Mouse (Mus musculus) midbrain, embryonic 11.5 days (tissue): Measurements from ENCODE around the gene Sergef. TPM values are rescaled to one million over a fixed set of nuclear protein-coding genes. Genes with fewer than 3 reads are reported as not detected.

Source experiments
- ATAC-seq: fragments of 200-750 bp; cut with Nextera tagmentation; 2 replicates; pipeline ENCODE4 v1.8.0; 2017; ENCODE audit warnings: moderate TSS enrichment, moderate library complexity; ENCODE audit not compliant: low FRiP score
- DNase-seq: peaks from one replicate; pipeline ENCODE4 v3.0.0; 2015; ENCODE audit warnings: low spot score; ENCODE audit errors: missing footprints
- H3K27ac ChIP-seq: fragments of 300-500 bp; sonication (generic); 2 replicates; pipeline ENCODE4 v1.5.1; 2014; ENCODE audit warnings: low read depth, low read length
- H3K27me3 ChIP-seq: fragments of 300-500 bp; sonication (generic); 2 replicates; pipeline ENCODE4 v1.6.1; 2014; ENCODE audit warnings: mild to moderate bottlenecking, low read length, moderate library complexity, mixed read lengths; ENCODE audit not compliant: control insufficient read depth, insufficient read depth
- H3K36me3 ChIP-seq: fragments of 300-500 bp; sonication (generic); 2 replicates; pipeline ENCODE4 v1.6.1; 2014; ENCODE audit warnings: mild to moderate bottlenecking, low read length, moderate library complexity, mixed read lengths; ENCODE audit not compliant: control insufficient read depth, insufficient read depth
- H3K4me1 ChIP-seq: fragments of 300-500 bp; sonication (generic); 2 replicates; pipeline ENCODE4 v1.6.1; 2014; ENCODE audit warnings: low read length; ENCODE audit not compliant: control insufficient read depth, insufficient read depth
- H3K4me2 ChIP-seq: fragments of 300-500 bp; sonication (generic); 2 replicates; pipeline ENCODE4 v1.6.1; 2014; ENCODE audit warnings: mild to moderate bottlenecking, moderate library complexity
- H3K4me3 ChIP-seq: fragments of 300-500 bp; sonication (generic); 2 replicates; pipeline ENCODE4 v1.5.1; 2014; ENCODE audit warnings: low read depth, low read length
- H3K9ac ChIP-seq: fragments of 300-500 bp; sonication (generic); 2 replicates; pipeline ENCODE4 v1.6.1; 2014; ENCODE audit warnings: low read length
- H3K9me3 ChIP-seq: fragments of 300-500 bp; sonication (generic); 2 replicates; pipeline ENCODE4 v1.6.1; 2016; ENCODE audit warnings: low read length; ENCODE audit not compliant: control insufficient read depth
- WGBS: fragments of 180-500 bp; shearing (Covaris S2); extraction: QIAGEN DNeasy Blood & Tissue Kit; methylation state at CpG from one replicate; pipeline ENCODE4 v1.1.7; 2014; 5-methylcytosine and 5-hydroxymethylcytosine counted together
- polyA plus RNA-seq: library from polyadenylated mRNA; unstranded; fragments of >200 nt; fragmentation: Nextera tagmentation; extraction: Ambion mirVana; gene quantifications from 2 replicates; pipeline ENCODE4 v1.2.1, GENCODE M21; 2014

The Sergef gene
- polyA plus RNA-seq, 1 experiment from 2014 or later: 15.7 TPM

DNA sequence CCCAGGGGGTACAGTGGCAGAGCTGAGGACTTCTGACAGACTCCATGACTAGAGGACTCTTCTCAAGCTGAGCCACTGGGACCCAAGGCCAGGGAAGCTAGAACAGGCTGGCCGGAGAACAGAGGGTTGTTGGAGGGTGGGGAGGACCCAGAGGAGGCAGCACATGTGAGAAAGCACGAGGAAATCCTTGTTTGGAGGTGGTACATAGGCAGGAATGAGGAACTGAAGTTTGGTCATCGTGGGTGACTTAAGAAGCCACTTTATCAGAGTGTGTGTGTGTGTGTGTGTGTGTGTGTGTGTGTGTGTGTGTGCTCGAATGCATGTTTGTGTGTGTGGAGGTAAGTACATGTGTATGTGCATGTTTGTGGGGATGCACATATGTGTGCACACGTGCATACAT lies 108.3 kb downstream of the Sergef start:
- Histone ChIP-seq H3K36me3 (no peaks in the 10 kb centered on the region), H3K4me1 (peaks cover 4% of the 10 kb centered on the region), H3K9me3 (no peaks in the 10 kb centered on the region), H3K4me3 (no peak overlapping the region), H3K9ac (no peak overlapping the region), H3K4me2 (no peak overlapping the region), H3K27me3 (no peaks in the 10 kb centered on the region), H3K27ac (no peak overlapping the region)
- no peak for DNase-seq
- 82% methylated on average over 5 of the region's 5 CpGs for WGBS
- ATAC-seq: no peak

DNA sequence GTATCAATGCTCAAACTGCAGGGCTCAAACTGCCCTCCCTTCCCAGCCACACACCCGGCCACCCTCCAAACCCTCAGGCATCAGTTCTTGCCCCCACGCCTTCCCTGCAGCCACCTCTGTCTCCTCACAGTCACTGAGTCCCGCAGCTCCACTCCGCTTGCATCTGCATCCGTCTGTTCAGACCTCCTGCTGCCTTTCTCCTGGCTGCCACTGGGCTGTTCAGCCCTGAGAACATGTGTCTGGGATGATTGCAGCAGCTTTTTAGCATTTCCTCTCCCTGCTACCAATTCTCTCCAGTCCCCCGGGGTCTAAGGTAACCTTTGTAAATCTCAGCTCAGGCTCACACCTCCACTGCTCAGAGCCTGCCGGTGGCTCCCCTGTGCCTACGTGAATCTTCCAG lies 109.7 kb downstream of the Sergef start:
- peak; percentile 70 for DNase-seq
- WGBS: 57% methylated on average over 8 of the region's 8 CpGs
- H3K27ac ChIP-seq: no peak overlapping the region
- no peak overlapping the region for H3K9ac ChIP-seq
- H3K27me3 ChIP-seq: no peaks in the 10 kb centered on the region
- ATAC-seq: no peak
- H3K4me3 ChIP-seq: no peak overlapping the region
- no peak overlapping the region for H3K4me2 ChIP-seq
- no peaks in the 10 kb centered on the region for H3K9me3 ChIP-seq
- no peaks in the 10 kb centered on the region for H3K4me1 ChIP-seq
- H3K36me3 ChIP-seq: no peaks in the 10 kb centered on the region

DNA sequence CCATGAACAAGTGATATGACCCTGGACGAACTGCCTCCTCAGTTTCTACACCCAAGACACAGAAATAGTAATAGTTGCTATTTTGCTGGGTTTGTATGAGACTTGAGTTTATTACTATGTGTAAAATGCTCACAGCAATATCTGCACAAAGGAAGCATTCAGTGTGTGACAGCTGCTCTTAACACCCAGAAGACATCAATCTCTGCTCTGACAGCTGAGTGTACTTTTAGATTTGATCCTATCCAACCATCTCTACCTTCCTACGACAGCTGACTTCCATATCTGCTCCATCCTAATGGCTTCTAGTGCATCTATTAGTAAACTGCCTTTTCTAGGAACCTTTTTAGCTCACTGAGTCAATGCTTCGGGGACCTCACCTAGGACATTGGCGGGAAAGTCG lies 110.3 kb downstream of the Sergef start:
- H3K27ac ChIP-seq: no peak overlapping the region
- DNase-seq (peak; percentile 12), ATAC-seq (no peak)
- no peaks in the 10 kb centered on the region for H3K36me3 ChIP-seq
- no peak overlapping the region for H3K9ac ChIP-seq
- no peaks in the 10 kb centered on the region for H3K9me3 ChIP-seq
- no peaks in the 10 kb centered on the region for H3K4me1 ChIP-seq
- no peak overlapping the region for H3K4me3 ChIP-seq
- no peaks in the 10 kb centered on the region for H3K27me3 ChIP-seq
- H3K4me2 ChIP-seq: no peak overlapping the region
- WGBS: 89% methylated on average over 5 of the region's 5 CpGs

DNA sequence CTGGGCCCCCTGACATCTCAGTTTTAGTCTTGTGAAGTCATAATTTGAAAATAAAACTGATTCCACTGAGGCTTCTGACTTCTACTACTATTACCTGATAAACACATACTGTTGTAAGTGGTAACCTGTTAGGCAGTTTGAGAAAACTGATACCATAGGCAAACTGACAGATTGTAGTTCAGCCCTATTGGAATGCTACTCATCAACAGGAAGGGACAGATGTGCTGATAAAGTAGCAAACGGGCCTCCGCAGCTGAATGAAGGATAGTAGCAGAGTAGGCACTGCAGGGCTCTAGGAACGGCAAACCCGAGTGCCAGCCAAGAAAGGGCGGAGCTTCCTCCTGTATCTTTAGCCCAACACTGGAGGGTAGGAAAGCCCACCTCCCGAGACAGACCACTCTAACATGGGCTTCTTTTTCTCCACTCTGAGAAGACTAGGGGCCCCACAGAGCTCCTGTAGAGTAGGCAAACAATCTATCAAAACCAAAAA lies 112.9 kb downstream of the Sergef start:
- no peak overlapping the region for H3K4me2 ChIP-seq
- ATAC-seq (no peak), DNase-seq (peak; percentile 35)
- H3K27ac ChIP-seq: no peak overlapping the region
- 82% methylated on average over 6 of the region's 6 CpGs for WGBS
- no peaks in the 10 kb centered on the region for H3K36me3 ChIP-seq
- no peak overlapping the region for H3K4me3 ChIP-seq
- H3K9ac ChIP-seq: no peak overlapping the region
- no peaks in the 10 kb centered on the region for H3K27me3 ChIP-seq
- no peaks in the 10 kb centered on the region for H3K9me3 ChIP-seq
- H3K4me1 ChIP-seq: no peaks in the 10 kb centered on the region

DNA sequence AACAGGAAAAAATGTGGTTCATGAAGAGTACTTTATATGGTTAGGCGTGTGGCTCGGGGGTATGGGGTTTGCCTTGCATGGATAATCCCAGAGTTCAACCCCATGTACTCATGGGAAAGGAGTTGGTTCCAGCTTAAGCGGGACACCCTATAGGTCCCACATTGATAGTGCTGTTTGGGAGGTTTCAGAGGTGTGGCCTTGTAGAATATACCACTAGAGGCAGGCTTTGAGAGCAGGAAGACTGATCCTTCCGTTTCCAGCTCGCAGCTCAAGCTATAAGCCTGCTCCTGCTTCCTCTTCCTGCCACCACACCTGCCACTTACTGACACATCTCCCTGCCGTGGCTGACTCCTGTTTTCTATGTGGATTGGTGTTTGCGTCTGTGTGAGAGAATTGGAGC lies 116.4 kb downstream of the Sergef start:
- H3K4me3 ChIP-seq: no peak overlapping the region
- no peak overlapping the region for H3K4me2 ChIP-seq
- ATAC-seq (no peak), DNase-seq (peak; percentile 56)
- no peak overlapping the region for H3K27ac ChIP-seq
- no peaks in the 10 kb centered on the region for H3K9me3 ChIP-seq
- no peaks in the 10 kb centered on the region for H3K36me3 ChIP-seq
- H3K9ac ChIP-seq: no peak overlapping the region
- H3K4me1 ChIP-seq: no peaks in the 10 kb centered on the region
- WGBS: 91% methylated on average over 7 of the region's 7 CpGs
- H3K27me3 ChIP-seq: no peaks in the 10 kb centered on the region

DNA sequence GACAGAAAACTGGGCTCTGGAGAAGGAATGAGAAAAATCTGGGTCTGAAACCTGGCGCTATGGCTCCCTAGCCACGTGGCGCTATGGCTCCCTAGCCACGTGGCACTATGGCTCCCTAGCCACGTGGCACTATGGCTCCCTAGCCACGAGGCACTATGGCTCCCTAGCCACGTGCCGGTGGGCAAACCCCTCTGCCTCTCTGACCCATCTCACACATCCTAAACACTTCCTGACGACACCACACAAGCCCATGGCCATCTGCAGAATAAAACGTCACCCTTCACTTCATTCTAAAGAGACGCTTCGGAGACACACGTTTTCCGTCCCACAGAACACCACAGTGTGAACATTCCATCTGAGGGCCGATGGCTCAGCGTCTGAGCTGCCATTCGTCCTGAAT lies 117.8 kb downstream of the Sergef start:
- H3K4me1 ChIP-seq: no peaks in the 10 kb centered on the region
- WGBS: 95% methylated on average over 17 of the region's 17 CpGs
- ATAC-seq: no peak
- H3K4me2 ChIP-seq: no peak overlapping the region
- no peaks in the 10 kb centered on the region for H3K9me3 ChIP-seq
- no peak overlapping the region for H3K9ac ChIP-seq
- peak; percentile 28 for DNase-seq
- no peak overlapping the region for H3K4me3 ChIP-seq
- no peak overlapping the region for H3K27ac ChIP-seq
- H3K27me3 ChIP-seq: no peaks in the 10 kb centered on the region
- H3K36me3 ChIP-seq: no peaks in the 10 kb centered on the region

DNA sequence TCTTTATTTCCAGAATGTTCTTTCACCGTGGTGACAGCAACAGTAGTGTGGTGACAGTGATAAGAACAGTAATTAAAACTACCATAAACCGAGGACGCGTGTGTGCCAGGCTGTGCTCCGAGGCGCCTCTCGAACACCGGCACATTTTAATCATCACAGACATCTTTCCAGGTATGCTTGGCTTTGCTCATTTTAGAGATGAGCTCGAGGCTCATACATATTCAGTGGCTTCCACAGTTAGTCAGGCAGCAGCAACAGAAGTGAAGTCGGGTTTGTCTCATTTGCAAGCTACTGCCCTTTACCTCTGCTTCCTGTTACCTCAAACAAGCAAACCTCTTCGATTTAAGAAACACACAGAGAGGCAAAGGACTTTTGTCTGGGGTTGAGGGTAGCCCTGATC lies 120.5 kb downstream of the Sergef start:
- WGBS: 88% methylated on average over 11 of the region's 11 CpGs
- H3K4me3 ChIP-seq: no peak overlapping the region
- H3K27ac ChIP-seq: no peak overlapping the region
- DNase-seq (peak; percentile 47), ATAC-seq (no peak)
- H3K9me3 ChIP-seq: no peaks in the 10 kb centered on the region
- H3K4me2 ChIP-seq: no peak overlapping the region
- no peaks in the 10 kb centered on the region for H3K36me3 ChIP-seq
- H3K9ac ChIP-seq: no peak overlapping the region
- no peaks in the 10 kb centered on the region for H3K27me3 ChIP-seq
- no peaks in the 10 kb centered on the region for H3K4me1 ChIP-seq

DNA sequence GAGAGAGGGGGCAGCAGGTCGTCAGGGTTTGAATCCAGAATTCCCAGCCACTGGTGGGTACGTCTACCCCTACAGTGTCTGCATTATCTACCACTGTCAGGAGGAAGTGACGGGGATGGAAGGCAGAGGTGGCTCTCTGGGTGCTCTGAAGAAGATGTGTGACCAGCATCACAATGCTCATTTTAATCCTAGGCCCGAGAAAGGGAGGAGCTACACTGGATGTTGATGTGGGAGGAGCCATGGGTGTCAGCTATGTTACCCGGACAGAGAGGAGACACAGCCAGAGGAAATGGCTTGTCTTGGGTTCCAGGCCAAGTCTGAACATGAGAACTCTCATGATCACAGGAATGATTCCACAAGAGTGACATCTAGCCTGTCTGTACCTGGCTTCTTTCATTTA lies 122.4 kb downstream of the Sergef start:
- H3K27ac ChIP-seq: no peak overlapping the region
- H3K9me3 ChIP-seq: no peaks in the 10 kb centered on the region
- no peaks in the 10 kb centered on the region for H3K36me3 ChIP-seq
- no peaks in the 10 kb centered on the region for H3K4me1 ChIP-seq
- H3K27me3 ChIP-seq: no peaks in the 10 kb centered on the region
- no peak overlapping the region for H3K4me2 ChIP-seq
- no peak overlapping the region for H3K9ac ChIP-seq
- H3K4me3 ChIP-seq: no peak overlapping the region
- 75% methylated on average over 5 of the region's 5 CpGs for WGBS
- no peak for ATAC-seq
- peak; percentile 62 for DNase-seq

DNA sequence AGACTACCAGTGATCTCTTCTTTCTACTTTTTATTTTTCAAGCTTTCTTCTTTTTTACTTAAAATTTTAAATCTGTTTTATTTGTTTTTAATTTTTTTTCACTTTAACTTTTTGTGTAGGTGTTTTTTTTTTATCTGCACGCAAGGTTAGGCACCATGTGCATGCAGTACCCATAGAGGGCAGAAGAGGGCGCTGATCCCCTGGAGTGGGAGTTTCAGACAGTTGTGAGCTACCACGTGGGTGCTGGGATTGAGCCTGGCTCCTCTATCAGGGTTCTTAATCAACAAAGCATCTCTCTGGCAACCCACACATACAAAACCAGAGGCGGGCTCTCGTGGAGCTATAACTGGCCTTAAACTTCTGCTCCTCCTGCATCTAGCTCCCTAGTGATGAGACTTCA lies 123.6 kb downstream of the Sergef start:
- Histone ChIP-seq H3K9me3 (no peaks in the 10 kb centered on the region), H3K36me3 (no peaks in the 10 kb centered on the region), H3K4me1 (no peaks in the 10 kb centered on the region), H3K4me2 (no peak overlapping the region), H3K27me3 (no peaks in the 10 kb centered on the region), H3K9ac (no peak overlapping the region), H3K27ac (no peak overlapping the region), H3K4me3 (no peak overlapping the region)
- WGBS: 72% methylated on average over 5 of the region's 5 CpGs
- peak; percentile 28 for DNase-seq
- ATAC-seq: no peak

DNA sequence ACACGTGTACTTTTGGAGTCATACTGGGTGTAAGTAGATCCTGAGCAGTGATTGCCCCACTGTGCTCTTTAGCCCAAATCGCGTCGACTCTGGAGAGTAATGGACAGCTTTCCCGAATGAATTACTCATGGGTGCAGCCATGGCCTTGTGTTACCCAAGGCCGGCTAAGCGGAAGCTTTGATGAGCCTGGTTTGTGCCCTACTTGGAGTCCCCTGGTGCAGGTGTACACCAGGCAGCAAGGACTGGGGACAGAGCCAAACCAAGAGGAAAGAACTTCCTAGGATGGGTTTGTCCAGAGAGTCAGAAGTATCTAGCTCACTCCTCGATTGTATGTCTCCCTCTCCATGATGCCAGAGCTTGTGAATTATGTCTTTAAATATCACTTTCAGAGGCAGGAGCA lies 124.6 kb downstream of the Sergef start:
- H3K27ac ChIP-seq: no peak overlapping the region
- no peak overlapping the region for H3K4me2 ChIP-seq
- peaks cover under 1% of the 10 kb centered on the region; the same call in 1 of the 2 replicates for H3K4me1 ChIP-seq
- 94% methylated on average over 8 of the region's 8 CpGs for WGBS
- H3K36me3 ChIP-seq: no peaks in the 10 kb centered on the region
- ATAC-seq (no peak), DNase-seq (peak; percentile 35)
- no peak overlapping the region for H3K9ac ChIP-seq
- no peaks in the 10 kb centered on the region for H3K9me3 ChIP-seq
- H3K4me3 ChIP-seq: no peak overlapping the region
- H3K27me3 ChIP-seq: no peaks in the 10 kb centered on the region
